In genomic region chr19:53648802-53649236, GRCm38 (mm10) we compare ENCODE assay signal across 8 mouse cellular contexts. TPM values are rescaled to one million over a fixed set of nuclear protein-coding genes. Genes with fewer than 3 reads are reported as not detected.
A peak's percentile ranks its signal among the peaks of the same experiment; 100 is the strongest.
DNase-seq lines count a peak whose midpoint lies in the region; ATAC-seq lines count a peak whose summit lies in the region.

No protein-coding gene starts in this region.

- no peak overlapping the region for H3K4me3 ChIP-seq in hindbrain, embryonic 10.5 days
- H3K4me3 ChIP-seq in lung, embryonic 16.5 days (ENCODE audit: low read length): no peak overlapping the region

- H3K9me3 ChIP-seq in hindbrain, embryonic 10.5 days: no peaks in the 10 kb centered on the region
- no peaks in the 10 kb centered on the region for H3K9me3 ChIP-seq in lung, embryonic 16.5 days (ENCODE audit: control insufficient read depth, low read length)

- no peak overlapping the region for H3K4me2 ChIP-seq in lung, embryonic 16.5 days (ENCODE audit: low read depth, low read length)

- peak; percentile 86 for DNase-seq in MN1 (ENCODE audit: low spot score)
- peak; percentile 70 to 73 for DNase-seq in cerebellum, adult 18-20 months
- DNase-seq in forelimb bud, embryonic 11.5 days (ENCODE audit: low read depth, low spot score): peak; percentile 91
- peak; percentile 81 for DNase-seq in hindbrain, embryonic 10.5 days (ENCODE audit: low spot score)
- DNase-seq in layer of hippocampus, adult 9-10 months (ENCODE audit: low spot score): peak; percentile 78
- DNase-seq in ovary, postnatal 14 days (ENCODE audit: low spot score): peak; percentile 68
- DNase-seq in thymus, postnatal 4 days: peak; percentile 73

- no peak overlapping the region for H3K9ac ChIP-seq in lung, embryonic 16.5 days (ENCODE audit: low read length)

- H3K4me1 ChIP-seq in hindbrain, embryonic 10.5 days (replicated peaks): peaks cover 24% of the 10 kb centered on the region
- H3K4me1 ChIP-seq in lung, embryonic 16.5 days (replicated peaks; ENCODE audit: control insufficient read depth, insufficient read depth, low read length): peaks cover 21% of the 10 kb centered on the region

- WGBS in hindbrain, embryonic 10.5 days: 44% methylated on average over 10 of the region's 10 CpGs
- 38% methylated on average over 10 of the region's 10 CpGs for WGBS in lung, embryonic 16.5 days

- H3K36me3 ChIP-seq in hindbrain, embryonic 10.5 days: peaks cover 49% of the 10 kb centered on the region
- H3K36me3 ChIP-seq in lung, embryonic 16.5 days (ENCODE audit: control insufficient read depth, insufficient read depth, low read length): peaks cover 27% of the 10 kb centered on the region

- H3K27ac ChIP-seq in hindbrain, embryonic 10.5 days: 0 out of 2 replicates have a peak overlapping the region, but pooled peaks have one; percentile 62
- no peak overlapping the region for H3K27ac ChIP-seq in lung, embryonic 16.5 days (ENCODE audit: low read length)

- ATAC-seq in lung, embryonic 16.5 days (ENCODE audit: low read depth): peak; percentile 44

- no peaks in the 10 kb centered on the region for H3K27me3 ChIP-seq in hindbrain, embryonic 10.5 days (ENCODE audit: insufficient read depth, poor library complexity, severe bottlenecking)
- no peaks in the 10 kb centered on the region for H3K27me3 ChIP-seq in lung, embryonic 16.5 days (ENCODE audit: control insufficient read depth, insufficient read depth, low read depth, low read length)

RNA-seq across cellular contexts. Expression of gene Rbm20, which starts 28.3 kb away (rescaled TPM):
- polyA plus RNA-seq in hindbrain, embryonic 10.5 days (2016; fragmentation: Nextera tagmentation; extraction: Ambion mirVana): 0.42 and 1.1 TPM in 2 replicates
- polyA plus RNA-seq in lung, embryonic 16.5 days (2015; fragmentation: Nextera tagmentation; extraction: Ambion mirVana): 1.5 and 1.9 TPM in 2 replicates

RNA-seq across cellular contexts. Expression of gene Smc3, which starts 48.6 kb away (rescaled TPM):
- polyA plus RNA-seq in hindbrain, embryonic 10.5 days (2016; fragmentation: Nextera tagmentation; extraction: Ambion mirVana): 42.4 and 69.1 TPM in 2 replicates
- polyA plus RNA-seq in lung, embryonic 16.5 days (2015; fragmentation: Nextera tagmentation; extraction: Ambion mirVana): 64.2 and 69.8 TPM in 2 replicates

RNA-seq across cellular contexts. Expression of gene Nutf2-ps1, which starts 60.0 kb away (rescaled TPM):
- 516 and 585 TPM in 2 replicates for polyA plus RNA-seq in hindbrain, embryonic 10.5 days (2016; fragmentation: Nextera tagmentation; extraction: Ambion mirVana)
- polyA plus RNA-seq in lung, embryonic 16.5 days (2015; fragmentation: Nextera tagmentation; extraction: Ambion mirVana): 356 and 368 TPM in 2 replicates
